Mouse (Mus musculus): ENCODE data around the gene Isca2.

Gene Isca2

DNA sequence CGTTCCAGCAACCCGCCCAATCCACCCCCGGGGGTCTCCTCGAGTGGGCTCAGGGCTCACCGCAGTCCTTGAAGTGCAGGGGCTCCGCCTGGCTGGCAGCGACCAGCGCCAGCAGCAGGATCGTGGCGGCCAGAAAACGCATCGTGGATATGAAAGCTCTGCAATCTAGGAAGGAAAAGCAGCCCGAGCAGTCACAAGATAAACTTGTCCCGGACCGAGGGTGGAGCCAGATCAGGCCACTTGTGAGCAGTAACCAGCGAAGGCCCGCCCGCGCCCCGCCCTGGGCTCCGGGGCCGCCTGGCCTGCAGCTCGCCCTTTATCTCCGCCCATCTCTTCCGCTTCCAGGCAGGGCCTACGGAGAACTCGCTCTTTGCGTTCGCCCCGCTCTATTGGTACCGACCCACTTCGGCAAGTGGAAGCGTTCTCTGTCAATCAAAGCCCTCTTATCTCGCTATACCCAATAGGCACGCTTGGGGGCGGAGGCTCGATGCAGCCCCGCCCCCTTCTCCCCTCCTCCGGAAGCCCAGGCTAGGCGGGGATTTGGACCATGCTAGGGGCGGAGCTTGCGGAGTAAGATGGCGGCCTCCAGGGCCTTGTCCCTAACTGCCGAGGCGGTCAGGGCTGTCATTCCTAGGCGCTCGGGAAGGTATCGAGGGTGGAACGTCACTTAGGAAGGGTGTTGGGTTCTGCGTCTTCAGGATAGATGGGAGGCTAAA, at the start of gene Isca2, which contains the start of gene Npc2:
TSS of gene Isca2 (plus strand) at position 526 of the 716 bp plus-strand sequence.
TSS of gene Npc2 (minus strand) at position 427 of the 716 bp plus-strand sequence.
- DNase-seq (ENCODE audit: low spot score in 2 of 2): peak; percentile 92 to 97

GRCm38 (mm10) chr12:84726391-84726790, 46.7 kb upstream of the Isca2 start:
- DNase-seq (ENCODE audit: low spot score in 2 of 2): no peak

GRCm38 (mm10) chr12:84726986-84727385, 46.1 kb upstream of the Isca2 start:
- DNase-seq (ENCODE audit: low spot score in 2 of 2): no peak

DNA sequence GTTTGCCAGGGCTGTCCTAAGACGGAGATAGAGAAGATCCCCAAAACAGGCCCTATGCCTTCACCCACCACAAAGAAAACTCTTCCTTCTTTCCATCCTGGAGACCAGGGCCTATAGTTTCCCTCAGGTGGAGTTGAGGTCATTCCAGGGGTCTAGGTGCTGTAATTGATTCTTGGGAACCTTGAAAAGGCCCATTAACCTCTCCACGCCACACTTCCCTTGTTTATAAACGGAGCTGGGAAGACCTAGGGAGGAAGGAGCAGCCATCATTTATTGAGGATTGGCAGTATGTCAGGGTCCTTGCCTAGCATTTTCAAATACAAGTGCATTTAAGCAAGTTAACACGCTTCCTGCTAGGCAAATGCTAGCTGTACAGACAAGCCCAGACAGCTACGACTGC, 45.6 kb upstream of the Isca2 start:
- DNase-seq (ENCODE audit: low spot score in 2 of 2): no peak

DNA sequence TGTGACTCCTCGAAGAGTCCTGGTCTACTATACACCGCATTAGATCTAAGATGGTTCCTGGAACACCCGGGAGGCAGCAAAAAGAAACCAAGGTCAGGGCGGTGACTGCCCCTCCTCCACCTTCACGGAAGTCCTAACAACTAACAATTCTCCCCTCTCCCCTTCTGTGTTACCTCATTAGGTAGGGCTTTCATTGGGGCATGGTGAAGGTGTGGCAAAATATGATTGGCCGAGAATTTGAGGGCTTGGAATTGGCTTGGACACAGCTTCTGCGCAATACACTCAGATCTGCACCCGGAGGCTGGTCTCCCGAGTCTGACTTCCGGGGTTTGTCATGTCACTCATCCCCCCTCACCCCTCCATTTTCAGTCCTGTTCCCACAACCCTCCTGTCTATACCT, 44.6 kb upstream of the Isca2 start:
- DNase-seq (ENCODE audit: low spot score in 2 of 2): no peak

GRCm38 (mm10) chr12:84733366-84733765, 39.7 kb upstream of the Isca2 start:
- DNase-seq (ENCODE audit: low spot score in 2 of 2): no peak

GRCm38 (mm10) chr12:84743496-84743895, 29.6 kb upstream of the Isca2 start:
- no peak for DNase-seq (ENCODE audit: low spot score in 2 of 2)

GRCm38 (mm10) chr12:84745700-84746099, 27.4 kb upstream of the Isca2 start:
- DNase-seq (ENCODE audit: low spot score in 2 of 2): no peak

GRCm38 (mm10) chr12:84748134-84748533, 24.9 kb upstream of the Isca2 start:
- DNase-seq (ENCODE audit: low spot score in 2 of 2): no peak

DNA sequence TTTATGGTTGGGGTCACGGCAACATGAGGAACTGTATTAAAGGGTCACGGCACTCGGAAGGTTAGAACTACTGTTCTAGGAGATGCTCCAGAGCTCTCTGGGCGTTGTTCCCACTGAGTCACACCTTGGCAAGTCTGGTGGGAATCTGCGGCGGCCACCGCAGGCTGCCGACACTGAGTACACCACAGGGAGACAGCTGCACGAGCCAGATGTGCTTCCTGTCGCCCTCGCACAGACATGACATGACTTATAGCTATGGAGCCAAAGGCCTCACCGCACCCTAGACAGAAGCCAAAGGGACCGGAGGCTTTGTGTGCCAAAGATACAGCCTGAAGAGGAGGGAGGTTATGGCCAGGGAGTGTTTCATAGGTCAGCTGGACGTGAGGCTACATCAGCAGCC, 22.4 kb upstream of the Isca2 start:
- DNase-seq (ENCODE audit: low spot score in 2 of 2): no peak

- DNase-seq (ENCODE audit: low spot score in 2 of 2): peak in 1 of 2 experiments; percentile 40
Measured at GRCm38 (mm10) chr12:84752131-84752977, 20.7 kb upstream of the Isca2 start.

- DNase-seq (ENCODE audit: low spot score in 2 of 2): peak; percentile 69 to 84
Measured at GRCm38 (mm10) chr12:84755008-84755695, 17.9 kb upstream of the Isca2 start.

DNA sequence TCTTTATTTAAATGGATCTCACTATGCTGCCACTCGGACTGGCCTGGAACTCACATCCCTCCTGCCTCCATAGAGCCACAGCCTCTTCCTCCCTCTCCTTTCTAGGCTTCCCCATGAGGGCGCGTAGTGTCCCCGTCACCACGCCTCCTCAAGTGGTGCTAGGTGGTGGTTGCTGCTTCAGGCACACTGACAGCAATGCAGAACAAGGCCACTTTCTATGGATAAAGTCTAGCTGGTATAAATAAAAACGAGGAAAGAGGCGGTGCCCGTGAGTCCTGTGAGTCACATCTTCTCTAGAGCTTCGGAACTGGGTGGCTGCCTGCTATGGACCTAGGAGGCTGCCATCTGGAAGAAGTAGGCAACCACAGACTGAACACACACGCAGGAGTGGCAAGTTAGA, 17.0 kb upstream of the Isca2 start:
- DNase-seq (ENCODE audit: low spot score in 2 of 2): no peak

DNA sequence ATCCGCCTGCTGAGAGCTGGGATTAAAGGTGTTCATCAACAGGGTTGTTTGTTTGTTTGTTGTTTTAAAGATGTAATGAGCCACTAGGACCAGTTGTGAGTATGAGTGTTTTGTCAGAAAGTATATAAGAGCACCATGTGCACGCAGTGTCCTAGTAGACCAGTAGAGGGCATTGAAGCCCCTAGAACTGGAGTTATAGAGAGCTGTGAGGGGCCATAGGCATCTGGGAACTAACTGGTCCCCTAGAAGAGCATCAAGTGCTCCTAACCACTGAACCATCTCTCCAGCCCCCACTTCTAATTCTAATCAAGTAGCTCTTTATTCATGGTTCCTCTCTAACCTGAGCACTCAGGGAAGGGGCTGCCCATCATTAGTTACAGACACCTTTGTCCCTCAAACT, 14.0 kb upstream of the Isca2 start:
- DNase-seq (ENCODE audit: low spot score in 2 of 2): peak in 1 of 2 experiments; percentile 53

- DNase-seq (ENCODE audit: low spot score in 2 of 2): no peak
Measured at GRCm38 (mm10) chr12:84762532-84762931, 10.5 kb upstream of the Isca2 start.

DNA sequence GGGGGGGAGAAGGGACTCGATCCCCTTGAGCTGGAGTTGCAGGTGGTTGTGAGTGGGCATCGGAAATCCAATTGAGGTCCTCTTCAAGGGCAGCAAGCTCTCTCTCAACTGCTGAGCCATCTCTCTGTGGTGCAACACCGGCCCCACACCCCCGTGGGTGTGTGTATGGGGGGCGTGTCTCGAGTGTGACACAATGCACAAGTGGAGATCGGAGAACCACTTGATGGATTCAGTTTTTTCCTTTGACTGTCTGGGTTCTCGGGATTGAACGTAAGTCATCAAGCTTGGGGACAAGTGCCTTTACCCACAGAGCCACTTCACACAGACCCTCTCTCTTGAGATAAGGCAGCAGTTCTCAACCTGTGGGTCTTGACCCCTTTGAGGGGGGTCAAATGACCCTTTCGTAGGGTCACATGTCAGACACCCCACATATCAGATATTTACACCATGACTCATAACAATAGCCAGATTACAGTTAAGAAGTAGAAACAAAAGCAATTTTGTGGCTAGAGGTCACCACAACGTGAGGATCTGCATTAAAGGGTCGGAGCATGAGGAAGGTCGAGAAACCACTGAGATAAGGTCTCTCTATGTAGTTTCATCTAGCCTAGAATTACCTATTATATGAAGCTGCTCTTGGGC, 9.4 kb upstream of the Isca2 start:
- no peak for DNase-seq (ENCODE audit: low spot score in 2 of 2)

- no peak for DNase-seq (ENCODE audit: low spot score in 2 of 2)
Measured at GRCm38 (mm10) chr12:84764756-84765155, 8.3 kb upstream of the Isca2 start.

DNA sequence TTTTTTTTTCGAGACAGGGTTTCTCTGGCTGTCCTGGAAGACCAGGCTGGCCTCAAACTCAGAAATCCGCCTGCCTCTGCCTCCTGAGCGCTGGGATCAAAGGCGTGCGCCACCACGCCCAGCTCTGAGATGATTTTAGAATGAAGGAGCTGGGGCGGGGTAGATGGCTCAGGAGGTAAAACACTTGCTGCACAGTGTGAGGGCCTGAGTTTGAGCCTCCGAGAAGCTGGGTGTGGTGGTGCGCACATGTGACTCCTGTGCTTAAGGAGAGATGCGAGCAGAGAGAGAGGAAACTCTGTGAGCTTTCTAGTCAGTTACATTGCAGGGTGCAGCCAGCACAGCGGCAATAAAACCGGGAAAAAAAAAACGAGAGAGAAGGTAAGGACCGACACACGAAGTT, 7.5 kb upstream of the Isca2 start:
- no peak for DNase-seq (ENCODE audit: low spot score in 2 of 2)

DNA sequence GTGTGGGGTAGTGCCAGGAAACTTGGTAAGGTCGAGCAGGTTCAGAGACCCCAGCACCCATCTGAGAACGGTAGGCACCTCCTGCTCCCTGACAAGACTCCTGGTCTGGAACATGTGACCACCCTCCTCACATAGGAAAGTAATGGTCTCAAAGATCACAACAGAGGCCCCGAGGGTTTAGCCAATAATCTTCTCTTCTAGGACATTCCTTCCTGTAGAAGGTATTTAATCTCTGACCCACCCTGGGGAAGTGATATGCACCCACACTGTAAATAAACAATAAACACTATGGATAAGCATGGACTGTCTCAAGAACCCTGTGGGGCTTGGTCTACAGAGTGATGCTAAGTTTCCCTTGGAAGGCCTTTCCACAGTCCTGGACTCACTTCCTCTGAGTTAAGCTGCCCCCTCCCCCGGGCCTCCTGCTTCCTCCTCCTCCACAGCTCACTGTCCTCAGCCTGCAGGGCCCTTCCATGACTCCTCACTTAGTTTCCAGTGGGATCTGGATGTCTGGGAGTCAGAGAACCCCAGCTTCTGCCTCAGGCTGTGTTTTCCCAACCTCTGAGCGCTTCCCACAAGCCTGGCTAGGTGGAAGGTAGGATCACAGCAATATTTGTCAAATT, 6.8 kb upstream of the Isca2 start:
- DNase-seq (ENCODE audit: low spot score in 2 of 2): no peak

GRCm38 (mm10) chr12:84767510-84767909, 5.5 kb upstream of the Isca2 start:
- DNase-seq (ENCODE audit: low spot score in 2 of 2): no peak

DNA sequence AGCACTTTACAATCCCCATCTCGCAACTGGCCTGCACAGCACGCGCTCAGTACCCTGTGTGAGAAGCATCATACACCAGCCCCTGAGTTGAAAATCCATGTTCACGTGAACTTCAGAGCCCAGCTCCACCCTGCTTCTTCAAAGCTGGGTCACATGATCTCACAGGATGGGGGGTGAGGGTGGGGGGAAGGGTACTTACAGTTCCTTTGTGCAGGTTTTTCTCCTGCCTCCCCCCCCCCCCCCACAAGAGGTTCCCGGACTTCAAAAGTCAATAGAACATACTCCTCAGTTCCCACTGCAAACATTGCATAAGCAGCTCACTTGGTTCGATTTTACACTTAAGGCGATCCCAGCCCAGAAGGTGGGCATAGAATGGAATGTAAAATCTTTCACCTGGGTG, 3.4 kb upstream of the Isca2 start:
- DNase-seq (ENCODE audit: low spot score in 2 of 2): no peak

Measured in spleen, postnatal 10 days (tissue).